Mouse (Mus musculus): ENCODE results near the gene 9330161L09Rik. TPM values are rescaled to one million over a fixed set of nuclear protein-coding genes. Genes with fewer than 3 reads are reported as not detected.

9330161L09Rik gene
- polyA plus RNA-seq, 1 experiment from 2014 or later: 0.78 TPM

DNA sequence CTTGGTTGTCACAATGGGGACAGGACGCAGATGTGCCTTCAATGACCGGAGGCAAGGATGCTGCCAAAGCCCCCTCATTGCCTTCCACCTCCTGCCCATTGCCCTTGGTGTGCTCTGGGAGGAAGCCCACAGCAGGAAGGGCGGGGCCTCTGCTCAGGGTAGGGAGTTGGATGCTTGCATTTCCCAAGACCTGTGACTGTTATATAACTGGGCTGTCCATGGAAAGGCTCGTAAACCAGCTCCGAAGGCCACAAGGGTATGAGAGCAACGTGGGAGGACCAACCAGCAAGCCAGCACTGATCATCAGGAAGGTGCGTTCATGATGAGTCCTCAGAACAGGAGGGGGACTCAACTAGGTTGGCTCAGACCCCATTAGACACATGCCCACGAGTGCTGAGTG, 46.8 kb downstream of the 9330161L09Rik start:
- ATAC-seq (ENCODE audit: low FRiP score): no peak
- 85% methylated on average over 8 of the region's 8 CpGs for WGBS
- Histone ChIP-seq H3K27ac (no peak overlapping the region), H3K9me3 (no peaks in the 10 kb centered on the region), H3K36me3 (no peaks in the 10 kb centered on the region), H3K9ac (no peak overlapping the region), H3K4me2 (no peak overlapping the region), H3K4me3 (no peak overlapping the region), H3K4me1 (replicated peaks) (peaks cover 8% of the 10 kb centered on the region; the same call in 1 of the 2 replicates), H3K27me3 (no peaks in the 10 kb centered on the region)

GRCm38 (mm10) chr12:103358951-103359801, 48.4 kb downstream of the 9330161L09Rik start:
- no peak for ATAC-seq (ENCODE audit: low FRiP score)
- no peak overlapping the region for H3K4me2 ChIP-seq
- no peak overlapping the region for H3K27ac ChIP-seq
- no peaks in the 10 kb centered on the region for H3K36me3 ChIP-seq
- no peaks in the 10 kb centered on the region for H3K27me3 ChIP-seq
- peaks cover 8% of the 10 kb centered on the region; the same call in 1 of the 2 replicates for H3K4me1 ChIP-seq (replicated peaks)
- no peak overlapping the region for H3K9ac ChIP-seq
- WGBS: 59% methylated on average over 4 of the region's 4 CpGs
- no peak overlapping the region for H3K4me3 ChIP-seq
- H3K9me3 ChIP-seq: no peaks in the 10 kb centered on the region

- WGBS: 70% methylated on average over 8 of the region's 8 CpGs
- Histone ChIP-seq H3K4me1 (replicated peaks) (peaks cover 13% of the 10 kb centered on the region), H3K9ac (no peak overlapping the region), H3K9me3 (no peaks in the 10 kb centered on the region), H3K4me3 (no peak overlapping the region), H3K27me3 (no peaks in the 10 kb centered on the region), H3K4me2 (no peak overlapping the region), H3K36me3 (no peaks in the 10 kb centered on the region), H3K27ac (no peak overlapping the region)
- ATAC-seq (ENCODE audit: low FRiP score): no peak
Observed at GRCm38 (mm10) chr12:103358216-103358615, 49.4 kb downstream of the 9330161L09Rik start.

Other genes with a start within 250 kb of the 9330161L09Rik start
- gene Prima1, start 165.7 kb downstream of the 9330161L09Rik start, polyA plus RNA-seq (2015; fragmentation: Nextera tagmentation; extraction: Ambion mirVana): 1.3 and 1.7 TPM in 2 replicates
- 9.0 and 10.4 TPM in 2 replicates for gene Fam181a, start 96.8 kb downstream of the 9330161L09Rik start, polyA plus RNA-seq (2015; fragmentation: Nextera tagmentation; extraction: Ambion mirVana)
- 1.00 and 1.0 TPM in 2 replicates for gene Asb2, start 51.8 kb downstream of the 9330161L09Rik start, polyA plus RNA-seq (2015; fragmentation: Nextera tagmentation; extraction: Ambion mirVana)
- 20.2 and 21.5 TPM in 2 replicates for gene Otub2, start 19.1 kb downstream of the 9330161L09Rik start, polyA plus RNA-seq (2015; fragmentation: Nextera tagmentation; extraction: Ambion mirVana)
- gene Ddx24, start 18.0 kb upstream of the 9330161L09Rik start, polyA plus RNA-seq (2015; fragmentation: Nextera tagmentation; extraction: Ambion mirVana): 173 and 174 TPM in 2 replicates
- gene Ifi27, start 26.4 kb upstream of the 9330161L09Rik start, polyA plus RNA-seq (2015; fragmentation: Nextera tagmentation; extraction: Ambion mirVana): 9.3 and 12.6 TPM in 2 replicates
- 4.2 and 4.6 TPM in 2 replicates for gene Ifi27l2a, start 35.9 kb upstream of the 9330161L09Rik start, polyA plus RNA-seq (2015; fragmentation: Nextera tagmentation; extraction: Ambion mirVana)
- gene Ifi27l2b, start 49.4 kb upstream of the 9330161L09Rik start, polyA plus RNA-seq (2015; fragmentation: Nextera tagmentation; extraction: Ambion mirVana): not detected in 2 replicates
- 2.5 and 3.0 TPM in 2 replicates for gene Ppp4r4, start 124.5 kb upstream of the 9330161L09Rik start, polyA plus RNA-seq (2015; fragmentation: Nextera tagmentation; extraction: Ambion mirVana)
- not detected in 2 replicates for gene Serpina10, start 223.6 kb upstream of the 9330161L09Rik start, polyA plus RNA-seq (2015; fragmentation: Nextera tagmentation; extraction: Ambion mirVana)
- 0.48 TPM in 1 of 2 replicates, not detected in the other for gene Serpina6, start 249.4 kb upstream of the 9330161L09Rik start, polyA plus RNA-seq (2015; fragmentation: Nextera tagmentation; extraction: Ambion mirVana)

Measured in hindbrain, embryonic 13.5 days (tissue).